Mouse (Mus musculus): ENCODE results near the gene Slc25a23. TPM values are rescaled to one million over a fixed set of nuclear protein-coding genes. Genes with fewer than 3 reads are reported as not detected.
A peak's percentile ranks its signal among the peaks of the same experiment; 100 is the strongest.

Slc25a23 gene
- polyA plus RNA-seq, 1 experiment = 24.2 TPM

- Histone ChIP-seq H3K9ac (ENCODE audit: low read depth, poor library complexity, severe bottlenecking) (no peak within 1 kb of the TSS), H3K27me3 (ENCODE audit: control insufficient read depth, insufficient read depth, low read length, poor library complexity, severe bottlenecking) (no peaks in the 10 kb centered on the region), H3K4me1 (ENCODE audit: control insufficient read depth, insufficient read depth, low read length) (no peaks in the 10 kb centered on the region), H3K27ac (ENCODE audit: insufficient read depth, low read length) (no peak within 1 kb of the TSS), H3K9me3 (replicated peaks; ENCODE audit: control insufficient read depth, insufficient read depth, low read length, poor library complexity, severe bottlenecking) (no peaks in the 10 kb centered on the region), H3K36me3 (ENCODE audit: control insufficient read depth, insufficient read depth, low read length, poor library complexity, severe bottlenecking) (no peaks in the 10 kb centered on the region), H3K4me3 (ENCODE audit: low read depth, low read length) (no peak within 1 kb of the TSS)
- TF ChIP-seq EP300 (IDR thresholded peaks at IDR 0.05; ENCODE audit: insufficient read depth, low read depth, low read length) (no peak), CTCF (IDR thresholded peaks at IDR 0.05; ENCODE audit: low read depth, low read length) (no peak), POLR2A (IDR thresholded peaks at IDR 0.05; ENCODE audit: insufficient read depth, low read length) (no peak)
Measured at GRCm38 (mm10) chr17:57041554-57041953, 18.1 kb downstream of the Slc25a23 start, which contains the start of gene Slc25a41. Slc25a41 (minus strand) TSS chr17:57041654.

DNA sequence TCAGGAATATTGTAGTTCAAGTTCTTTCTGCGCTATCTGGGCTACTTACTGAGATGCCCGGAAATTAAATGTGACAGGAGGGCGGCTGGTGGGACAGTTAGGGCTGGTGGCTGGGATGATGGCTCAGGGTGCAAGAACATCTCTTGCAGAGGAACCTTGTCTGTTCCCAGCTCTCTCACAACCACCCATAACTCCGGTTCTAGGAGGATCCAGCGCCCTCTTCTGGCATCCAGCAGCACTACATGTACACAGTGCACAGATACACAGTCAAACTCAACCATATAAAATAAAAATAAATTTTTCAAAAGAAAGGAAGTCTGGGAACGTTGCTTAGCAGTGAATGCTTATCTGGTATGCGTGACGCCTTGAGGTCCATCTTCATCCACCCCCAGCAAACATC is 20.7 kb downstream of the Slc25a23 start:
- H3K4me1 ChIP-seq (ENCODE audit: control insufficient read depth, insufficient read depth, low read length) = no peaks in the 10 kb centered on the region
- H3K9ac ChIP-seq (ENCODE audit: low read depth, poor library complexity, severe bottlenecking) = peak overlapping the region; percentile 17; the same call in 1 of the 2 replicates
- H3K36me3 ChIP-seq (ENCODE audit: control insufficient read depth, insufficient read depth, low read length, poor library complexity, severe bottlenecking) = no peaks in the 10 kb centered on the region
- no peaks in the 10 kb centered on the region for H3K9me3 ChIP-seq (replicated peaks; ENCODE audit: control insufficient read depth, insufficient read depth, low read length, poor library complexity, severe bottlenecking)
- H3K27ac ChIP-seq (ENCODE audit: insufficient read depth, low read length) = no peak overlapping the region
- peak overlapping the region; percentile 32; the same call in 1 of the 2 replicates for H3K4me3 ChIP-seq (ENCODE audit: low read depth, low read length)
- no peaks in the 10 kb centered on the region for H3K27me3 ChIP-seq (ENCODE audit: control insufficient read depth, insufficient read depth, low read length, poor library complexity, severe bottlenecking)
- TF ChIP-seq POLR2A (IDR thresholded peaks at IDR 0.05; ENCODE audit: insufficient read depth, low read length) (no peak), CTCF (IDR thresholded peaks at IDR 0.05; ENCODE audit: low read depth, low read length) (peak; percentile 77), EP300 (IDR thresholded peaks at IDR 0.05; ENCODE audit: insufficient read depth, low read depth, low read length) (no peak)

DNA sequence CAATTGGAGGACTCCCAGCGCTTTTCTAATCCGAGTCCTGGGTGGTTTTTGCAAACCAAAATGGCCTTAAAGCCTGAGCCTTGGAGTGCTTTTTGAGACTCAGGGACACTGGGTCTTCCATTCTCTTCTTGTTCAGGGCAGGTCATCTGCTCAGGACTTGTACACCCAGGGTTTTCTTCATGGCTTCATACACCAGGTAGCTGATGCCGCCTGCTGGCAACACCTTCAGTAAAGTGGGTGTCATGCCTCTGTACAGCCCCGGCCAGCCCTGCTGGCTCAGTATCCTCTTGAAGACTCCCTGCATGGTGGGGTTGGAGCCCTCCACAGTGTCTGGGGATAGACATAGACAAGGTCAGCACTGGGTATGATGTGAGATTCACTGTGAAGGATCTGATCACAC is 26.8 kb downstream of the Slc25a23 start:
- Histone ChIP-seq H3K4me3 (ENCODE audit: low read depth, low read length) (peak overlapping the region; percentile 88), H3K27me3 (ENCODE audit: control insufficient read depth, insufficient read depth, low read length, poor library complexity, severe bottlenecking) (no peaks in the 10 kb centered on the region), H3K4me1 (ENCODE audit: control insufficient read depth, insufficient read depth, low read length) (no peaks in the 10 kb centered on the region), H3K27ac (ENCODE audit: insufficient read depth, low read length) (no peak overlapping the region; the same call in 1 of the 2 replicates), H3K9ac (ENCODE audit: low read depth, poor library complexity, severe bottlenecking) (peak overlapping the region; percentile 93), H3K36me3 (ENCODE audit: control insufficient read depth, insufficient read depth, low read length, poor library complexity, severe bottlenecking) (peaks cover 9% of the 10 kb centered on the region), H3K9me3 (replicated peaks; ENCODE audit: control insufficient read depth, insufficient read depth, low read length, poor library complexity, severe bottlenecking) (no peaks in the 10 kb centered on the region)
- TF ChIP-seq CTCF (IDR thresholded peaks at IDR 0.05; ENCODE audit: low read depth, low read length) = no peak
- no peak for TF ChIP-seq EP300 (IDR thresholded peaks at IDR 0.05; ENCODE audit: insufficient read depth, low read depth, low read length)
- no peak for TF ChIP-seq POLR2A (IDR thresholded peaks at IDR 0.05; ENCODE audit: insufficient read depth, low read length)

GRCm38 (mm10) chr17:57031661-57032420 is 27.8 kb downstream of the Slc25a23 start:
- Histone ChIP-seq H3K27me3 (ENCODE audit: control insufficient read depth, insufficient read depth, low read length, poor library complexity, severe bottlenecking) (no peaks in the 10 kb centered on the region), H3K4me1 (ENCODE audit: control insufficient read depth, insufficient read depth, low read length) (no peaks in the 10 kb centered on the region), H3K9ac (ENCODE audit: low read depth, poor library complexity, severe bottlenecking) (peak overlapping the region; percentile 93), H3K36me3 (ENCODE audit: control insufficient read depth, insufficient read depth, low read length, poor library complexity, severe bottlenecking) (peaks cover 19% of the 10 kb centered on the region), H3K27ac (ENCODE audit: insufficient read depth, low read length) (peak overlapping the region; percentile 48), H3K4me3 (ENCODE audit: low read depth, low read length) (peak overlapping the region; percentile 88), H3K9me3 (replicated peaks; ENCODE audit: control insufficient read depth, insufficient read depth, low read length, poor library complexity, severe bottlenecking) (no peaks in the 10 kb centered on the region)
- peak; percentile 96 for TF ChIP-seq POLR2A (IDR thresholded peaks at IDR 0.05; ENCODE audit: insufficient read depth, low read length)
- no peak for TF ChIP-seq CTCF (IDR thresholded peaks at IDR 0.05; ENCODE audit: low read depth, low read length)
- no peak for TF ChIP-seq EP300 (IDR thresholded peaks at IDR 0.05; ENCODE audit: insufficient read depth, low read depth, low read length)

DNA sequence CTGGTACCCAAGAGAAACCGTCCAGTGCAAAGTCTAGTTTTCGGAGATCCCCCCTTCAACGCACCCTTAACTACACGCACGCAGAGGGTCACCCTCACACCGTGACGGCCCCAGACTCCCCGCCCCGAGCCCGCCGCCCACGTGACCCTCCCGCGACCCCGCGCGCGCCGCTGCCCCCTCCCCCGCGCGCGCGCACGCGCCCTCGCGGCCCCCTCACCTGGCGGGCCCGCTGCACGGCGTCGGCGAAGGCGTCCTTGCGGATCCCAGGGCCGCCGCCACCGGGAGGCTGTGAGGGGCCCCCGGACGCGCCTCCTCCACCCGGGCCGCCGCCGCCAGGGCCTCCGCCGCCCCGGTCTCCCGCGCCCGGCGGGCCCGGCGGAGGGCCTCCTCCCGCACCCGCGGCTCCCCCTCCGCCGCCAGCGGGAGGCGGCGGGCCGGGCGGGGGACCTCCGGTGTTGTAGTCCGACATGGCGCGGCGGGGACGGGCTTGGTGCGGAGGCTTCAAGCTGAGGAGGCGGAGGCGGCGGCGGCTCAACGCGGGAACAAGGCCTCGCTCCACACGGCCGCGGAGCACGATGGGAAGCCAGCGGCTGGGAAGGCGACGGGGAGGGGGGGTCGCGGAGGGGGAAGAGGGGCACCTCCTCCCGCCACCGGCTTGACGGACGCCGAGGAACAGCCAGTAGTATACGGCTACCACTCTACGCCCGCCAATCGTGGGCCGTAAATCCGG is 28.6 kb downstream of the Slc25a23 start, which contains the start of gene Khsrp:
Gene Khsrp (minus strand): TSS at position 592 of the 730 bp plus-strand sequence.
- no peak for TF ChIP-seq EP300 (IDR thresholded peaks at IDR 0.05; ENCODE audit: insufficient read depth, low read depth, low read length)
- no peak for TF ChIP-seq POLR2A (IDR thresholded peaks at IDR 0.05; ENCODE audit: insufficient read depth, low read length)
- no peak for TF ChIP-seq CTCF (IDR thresholded peaks at IDR 0.05; ENCODE audit: low read depth, low read length)
- H3K27ac ChIP-seq (ENCODE audit: insufficient read depth, low read length) = peak within 1 kb of the TSS; percentile 48
- peaks cover 26% of the 10 kb centered on the region for H3K36me3 ChIP-seq (ENCODE audit: control insufficient read depth, insufficient read depth, low read length, poor library complexity, severe bottlenecking)
- H3K4me1 ChIP-seq (ENCODE audit: control insufficient read depth, insufficient read depth, low read length) = no peaks in the 10 kb centered on the region
- peak within 1 kb of the TSS; percentile 99 for H3K9ac ChIP-seq (ENCODE audit: low read depth, poor library complexity, severe bottlenecking)
- peak within 1 kb of the TSS; percentile 95 for H3K4me3 ChIP-seq (ENCODE audit: low read depth, low read length)
- no peaks in the 10 kb centered on the region for H3K9me3 ChIP-seq (replicated peaks; ENCODE audit: control insufficient read depth, insufficient read depth, low read length, poor library complexity, severe bottlenecking)
- no peaks in the 10 kb centered on the region for H3K27me3 ChIP-seq (ENCODE audit: control insufficient read depth, insufficient read depth, low read length, poor library complexity, severe bottlenecking)

Measured in ES-Bruce4 (cell line).